Mouse (Mus musculus): ENCODE data around the gene Aipl1. TPM values are rescaled to one million over a fixed set of nuclear protein-coding genes. Genes with fewer than 3 reads are reported as not detected.
A peak's percentile ranks its signal among the peaks of the same experiment; 100 is the strongest.

The Aipl1 gene
- total RNA-seq (2021) = not detected
- long read RNA-seq, experiment 1 = 0 reads
- long read RNA-seq, experiment 2 = 0 reads

DNA sequence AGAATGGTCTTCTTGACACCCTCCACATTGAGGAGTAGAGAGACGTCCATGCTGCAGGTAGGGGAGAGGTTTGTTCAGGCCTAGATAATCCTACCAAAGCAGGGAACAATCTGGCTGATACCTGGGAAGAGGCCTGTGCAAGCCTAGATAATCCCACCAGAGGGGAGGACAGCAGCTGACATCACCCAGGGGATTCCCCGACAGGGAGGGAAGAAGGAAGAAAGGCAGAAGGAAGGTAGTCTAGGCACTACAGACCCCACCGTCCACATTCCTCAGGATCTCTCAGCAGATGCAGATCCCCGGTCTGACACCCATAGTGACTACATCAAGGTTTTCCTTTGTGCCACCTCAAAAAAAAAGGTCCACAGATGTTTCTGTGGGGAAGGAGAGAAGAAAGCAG lies at the start of gene Aipl1:
TSS of gene Aipl1 (minus strand) at position 101 of the 400 bp plus-strand sequence.
- DNase-seq (ENCODE audit: low spot score) = no peak

DNA sequence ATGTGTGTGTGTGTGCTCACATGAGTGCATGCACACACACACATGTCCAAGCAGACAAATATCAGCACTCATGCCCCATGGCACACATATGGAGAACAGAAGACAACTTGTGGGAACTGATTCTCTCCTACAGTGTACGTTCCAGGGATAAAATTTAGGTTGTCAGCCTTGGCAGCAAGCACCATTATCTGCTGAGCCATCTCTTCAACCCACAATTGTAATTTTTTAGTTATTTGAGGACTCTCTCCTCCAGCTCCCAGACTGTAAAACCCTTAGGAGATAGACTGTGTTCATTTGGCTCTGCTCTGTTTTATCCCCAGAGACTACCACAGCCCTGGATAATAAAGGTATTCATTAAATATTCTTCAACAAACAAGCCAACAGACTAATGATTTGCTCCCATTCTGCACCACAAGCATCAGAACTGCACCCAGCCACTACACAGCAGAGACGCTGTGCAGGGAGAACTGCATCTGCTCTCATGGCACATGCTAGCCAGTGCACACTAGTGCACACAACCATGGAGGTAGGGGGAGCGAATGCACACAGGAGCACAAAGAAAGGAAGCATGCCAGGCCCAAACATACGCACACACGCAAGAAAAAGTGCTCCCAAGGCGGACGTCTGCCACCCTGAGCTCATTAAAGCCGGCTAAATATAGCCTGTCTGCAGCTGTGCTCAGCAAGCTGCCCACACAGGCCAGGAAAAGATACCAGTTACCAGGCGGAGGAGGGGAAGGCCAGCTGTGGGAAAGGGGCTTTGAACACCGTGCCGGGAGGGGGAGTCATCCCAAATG lies 49.1 kb upstream of the Aipl1 start:
- peak; percentile 46 for DNase-seq (ENCODE audit: low spot score)

DNA sequence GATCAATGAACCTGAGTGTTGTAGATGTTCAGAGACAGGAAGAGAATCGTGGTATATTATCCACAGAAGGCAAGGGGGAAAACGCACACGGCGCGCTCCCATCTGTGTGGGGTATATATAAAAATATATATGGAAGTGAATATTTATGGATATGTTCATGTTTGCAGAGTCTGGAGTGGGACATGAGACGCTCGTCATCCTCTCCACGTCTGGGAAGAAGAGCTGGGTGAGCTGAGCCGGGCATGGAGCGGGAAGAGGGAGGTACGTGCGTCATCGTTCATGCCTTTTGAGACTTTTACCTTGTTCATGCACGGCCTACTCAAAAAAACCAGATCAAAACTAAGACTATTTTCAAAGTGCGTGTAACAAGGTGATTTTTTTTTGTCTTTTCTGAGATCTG lies 47.0 kb upstream of the Aipl1 start:
- DNase-seq (ENCODE audit: low spot score) = no peak

DNA sequence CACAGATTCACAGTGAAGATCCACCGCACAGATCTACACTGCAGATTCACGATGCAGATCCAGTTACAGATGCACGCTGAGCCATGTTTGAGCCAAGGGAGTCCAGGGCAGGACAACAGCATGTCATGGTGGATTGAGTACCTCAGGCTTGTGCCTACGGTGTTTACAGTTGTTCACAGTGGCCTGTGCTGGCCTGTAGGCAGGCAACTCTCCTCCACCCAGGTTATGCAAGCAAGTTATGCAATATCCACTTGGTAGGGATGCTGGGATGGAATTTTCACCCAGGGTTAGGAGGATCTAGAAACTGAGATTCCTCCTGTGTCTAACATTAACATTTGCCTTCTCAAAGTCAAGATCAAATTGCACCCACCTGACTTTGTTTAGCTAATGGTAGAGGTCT lies 45.3 kb upstream of the Aipl1 start:
- no peak for DNase-seq (ENCODE audit: low spot score)

DNA sequence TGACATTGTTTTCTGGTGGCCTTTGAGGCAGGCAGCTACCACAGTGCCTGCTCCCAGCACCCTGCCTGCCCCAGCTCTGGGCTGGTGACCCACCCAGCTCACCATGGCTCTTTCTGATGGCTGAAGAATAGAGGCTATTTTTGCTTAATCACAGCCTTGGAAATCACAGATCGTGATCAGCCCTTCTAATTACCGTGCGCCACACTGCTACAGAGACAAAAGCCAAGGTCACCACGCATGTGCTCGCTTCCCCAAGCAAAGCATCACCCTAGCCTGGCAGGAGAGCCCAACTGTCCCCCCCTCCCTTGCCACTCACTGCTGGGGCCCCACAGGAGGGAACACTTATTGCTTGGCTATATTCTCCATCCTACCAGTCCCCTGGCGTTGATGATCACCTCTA lies 43.2 kb upstream of the Aipl1 start:
- DNase-seq (ENCODE audit: low spot score) = no peak

DNA sequence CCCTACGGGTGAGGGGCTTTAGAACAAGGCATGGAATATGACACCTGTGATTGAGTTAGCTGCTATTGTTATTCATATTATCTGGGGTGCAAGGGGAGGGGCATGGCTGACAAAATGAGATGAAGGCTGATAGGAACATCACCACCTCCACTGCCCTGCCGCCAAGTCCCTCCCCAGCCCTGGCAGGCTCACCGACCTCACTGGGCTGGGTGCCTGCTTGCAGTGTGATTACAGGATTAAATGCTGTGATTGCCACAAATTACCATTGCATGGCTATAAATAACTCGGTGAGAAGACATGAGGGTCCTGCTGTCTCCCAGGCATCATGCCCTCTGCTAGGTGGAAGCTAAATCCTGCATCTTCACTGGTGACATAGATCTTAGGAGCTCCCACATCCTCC lies 41.3 kb upstream of the Aipl1 start:
- DNase-seq (ENCODE audit: low spot score) = no peak

DNA sequence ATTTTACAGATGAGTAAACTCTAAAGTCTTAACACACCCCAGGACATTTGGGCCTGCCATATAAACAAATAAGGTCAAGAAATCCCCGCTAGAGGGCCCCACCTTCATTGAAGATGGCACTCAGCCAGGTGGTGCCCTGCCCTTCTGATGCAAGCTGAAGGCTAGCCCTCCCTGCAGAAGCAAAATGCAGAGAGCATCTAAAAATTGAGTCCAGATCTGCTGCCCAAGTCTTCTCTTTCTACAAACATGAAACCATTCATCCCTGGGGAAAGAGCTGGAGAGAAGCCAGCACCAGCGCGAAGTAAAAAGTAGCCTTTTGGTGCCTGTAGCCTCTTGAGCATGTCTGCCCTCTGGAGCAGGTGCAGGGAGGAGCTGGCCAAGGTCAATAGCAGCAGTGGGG lies 40.7 kb upstream of the Aipl1 start:
- DNase-seq (ENCODE audit: low spot score) = no peak

DNA sequence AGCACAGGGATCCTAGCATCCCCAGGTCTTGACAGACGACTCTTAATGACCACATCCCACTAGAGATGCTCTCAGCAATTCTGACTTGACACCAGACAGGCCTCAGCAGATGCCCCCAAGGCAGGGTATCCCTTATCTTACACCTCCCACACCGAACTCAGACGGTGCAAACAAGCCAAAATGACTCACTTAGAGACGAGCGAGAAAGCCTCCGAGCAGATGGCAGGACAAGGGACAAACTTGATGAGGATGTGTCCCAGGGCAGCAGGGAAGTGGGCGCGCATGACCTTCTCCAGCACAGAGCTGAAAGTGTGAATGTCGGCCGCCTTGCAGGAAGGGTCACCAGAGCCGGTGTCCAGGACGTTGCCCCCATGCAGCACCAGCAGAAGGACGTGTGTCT lies 36.9 kb upstream of the Aipl1 start:
- DNase-seq (ENCODE audit: low spot score) = no peak

DNA sequence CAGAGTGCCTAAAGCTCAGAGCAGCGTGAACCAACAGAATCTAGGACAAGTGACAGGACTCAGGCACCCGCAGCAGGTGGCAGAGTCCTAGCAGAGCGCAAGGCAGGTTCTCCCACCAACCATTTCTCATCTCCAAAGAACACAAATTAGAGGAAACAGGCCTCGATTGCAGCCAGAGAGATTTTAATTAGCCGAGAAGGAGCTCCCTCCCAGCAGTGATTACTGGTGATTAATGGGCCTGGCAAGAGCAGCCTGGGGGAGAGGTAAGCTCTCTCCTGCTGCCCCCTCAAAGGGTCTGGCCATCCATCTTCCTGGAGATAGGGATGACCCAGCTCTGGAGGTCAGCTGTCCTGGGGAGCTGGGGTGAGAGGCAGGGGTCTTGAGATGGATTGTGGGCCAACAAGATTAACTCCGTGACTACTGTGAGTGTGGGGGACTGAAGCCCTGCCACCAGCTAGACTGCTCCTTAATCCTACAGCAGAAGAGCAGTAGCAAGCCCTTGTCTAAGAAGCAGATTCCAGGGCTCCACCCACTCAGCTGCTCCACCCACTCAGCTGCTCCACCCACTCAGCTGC lies 35.1 kb upstream of the Aipl1 start:
- no peak for DNase-seq (ENCODE audit: low spot score)

DNA sequence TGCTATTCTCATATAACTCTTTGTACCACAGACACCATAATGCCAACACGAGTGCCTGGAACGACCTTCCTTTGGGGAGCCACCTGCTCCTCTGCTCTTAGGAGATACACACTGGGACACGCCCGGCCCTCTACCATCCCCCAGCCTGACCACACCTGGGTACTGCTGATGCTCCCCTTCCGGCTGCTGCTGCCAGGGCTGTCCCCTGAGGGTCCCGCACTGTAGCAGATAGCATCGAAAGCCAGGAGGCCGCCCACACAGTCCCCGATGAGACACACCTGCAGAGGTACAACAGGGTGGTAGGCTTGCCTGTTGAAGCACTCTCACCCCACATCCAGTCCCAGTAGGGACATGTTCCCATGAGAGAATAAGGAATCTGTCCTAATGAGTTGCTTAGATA lies 33.4 kb upstream of the Aipl1 start:
- no peak for DNase-seq (ENCODE audit: low spot score)

DNA sequence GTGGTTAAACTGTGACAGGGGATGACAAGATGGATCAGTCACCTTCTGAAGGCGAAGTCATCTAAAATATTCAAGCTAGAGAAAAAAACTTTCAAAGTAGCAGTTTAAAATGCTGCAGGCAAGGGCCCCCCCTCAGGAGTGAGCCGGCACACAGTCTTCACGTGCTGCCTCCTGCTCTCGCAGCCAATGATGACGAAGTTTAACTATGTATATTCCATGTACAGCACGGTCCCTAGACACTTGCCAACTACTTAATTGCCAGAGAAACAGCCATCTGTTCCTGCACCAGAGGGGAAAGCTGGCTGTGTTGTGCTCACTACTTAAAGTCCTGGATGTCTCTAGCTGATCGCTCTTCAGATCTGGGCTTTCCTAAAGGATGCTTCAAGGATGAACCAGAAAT lies 30.7 kb upstream of the Aipl1 start:
- DNase-seq (ENCODE audit: low spot score) = no peak

DNA sequence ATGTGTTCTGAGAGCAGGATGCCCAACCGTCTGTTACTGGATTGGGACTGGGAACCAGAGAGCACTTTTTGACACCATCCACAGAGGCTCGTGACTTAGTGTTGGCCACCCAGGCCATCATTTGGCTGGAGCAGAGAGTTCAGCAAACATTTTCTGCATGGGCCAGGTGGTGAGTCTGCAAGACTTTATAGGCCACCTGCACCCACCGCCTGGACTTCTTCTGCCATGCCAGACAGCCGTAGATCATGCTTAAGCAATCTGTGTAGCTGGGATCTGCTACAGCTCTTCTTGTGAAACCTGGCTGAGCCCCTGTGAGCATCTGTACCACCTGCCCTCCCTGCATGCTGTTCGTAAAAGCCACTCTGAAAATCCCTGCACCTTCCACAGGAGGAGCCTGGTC lies 30.0 kb upstream of the Aipl1 start:
- no peak for DNase-seq (ENCODE audit: low spot score)

DNA sequence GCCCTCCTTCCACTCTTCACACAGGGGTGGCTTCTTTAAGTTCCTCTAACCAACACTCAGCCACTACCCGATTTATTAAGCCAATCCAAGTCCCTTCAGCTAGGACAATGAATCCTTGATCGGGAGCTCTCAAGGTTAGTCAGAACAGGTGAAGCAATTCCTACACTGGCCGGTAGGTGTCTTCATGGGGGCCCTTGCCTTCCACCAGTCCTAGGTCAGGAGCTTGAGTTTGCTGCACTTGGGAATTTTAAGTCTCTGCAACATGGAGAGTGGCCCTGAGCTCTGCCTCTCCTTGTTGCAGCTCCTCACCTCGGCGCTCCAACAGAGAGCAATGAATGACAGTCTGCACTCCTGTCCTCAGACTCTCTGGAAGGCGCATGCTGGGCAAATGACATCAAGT lies 29.0 kb upstream of the Aipl1 start:
- DNase-seq (ENCODE audit: low spot score) = peak; percentile 31

DNA sequence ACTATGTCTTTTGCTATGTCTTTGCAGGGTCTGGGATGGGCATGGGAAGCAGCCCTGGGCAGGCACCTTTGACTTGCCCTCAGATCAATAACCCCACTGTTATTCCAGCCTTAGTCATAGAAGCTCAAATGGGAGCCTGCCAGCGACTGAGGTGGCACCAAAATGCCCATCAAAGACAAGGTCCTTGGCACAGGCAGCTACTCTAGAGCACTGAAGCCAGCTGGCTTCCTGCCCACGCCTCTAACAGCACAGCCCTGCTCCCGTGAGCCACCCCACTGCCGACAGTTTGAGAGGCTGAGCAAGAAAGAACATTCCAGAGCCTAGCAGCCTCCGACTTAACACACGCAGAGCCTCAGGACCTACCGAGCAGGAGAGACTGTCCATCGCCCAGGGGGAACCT lies 27.8 kb upstream of the Aipl1 start:
- no peak for DNase-seq (ENCODE audit: low spot score)

DNA sequence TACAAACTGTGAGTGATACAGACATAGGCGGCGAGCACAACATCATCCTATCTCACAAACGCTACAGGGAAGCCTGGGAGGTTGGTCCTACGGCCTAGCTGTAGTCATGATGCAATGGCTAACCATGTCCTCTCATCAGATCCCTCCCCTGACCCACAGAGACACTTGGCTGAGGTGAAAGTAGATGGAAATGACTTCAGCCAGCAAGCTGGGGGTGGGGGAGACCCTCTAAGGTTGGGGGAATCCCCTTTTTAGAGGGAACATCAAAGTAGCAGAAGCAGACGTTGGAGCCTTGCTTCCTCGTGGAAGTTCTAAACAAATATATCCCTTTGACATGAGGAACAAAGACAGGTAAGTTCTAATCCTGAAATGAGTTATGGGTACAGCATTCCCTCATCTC lies 27.1 kb upstream of the Aipl1 start:
- DNase-seq (ENCODE audit: low spot score) = no peak

DNA sequence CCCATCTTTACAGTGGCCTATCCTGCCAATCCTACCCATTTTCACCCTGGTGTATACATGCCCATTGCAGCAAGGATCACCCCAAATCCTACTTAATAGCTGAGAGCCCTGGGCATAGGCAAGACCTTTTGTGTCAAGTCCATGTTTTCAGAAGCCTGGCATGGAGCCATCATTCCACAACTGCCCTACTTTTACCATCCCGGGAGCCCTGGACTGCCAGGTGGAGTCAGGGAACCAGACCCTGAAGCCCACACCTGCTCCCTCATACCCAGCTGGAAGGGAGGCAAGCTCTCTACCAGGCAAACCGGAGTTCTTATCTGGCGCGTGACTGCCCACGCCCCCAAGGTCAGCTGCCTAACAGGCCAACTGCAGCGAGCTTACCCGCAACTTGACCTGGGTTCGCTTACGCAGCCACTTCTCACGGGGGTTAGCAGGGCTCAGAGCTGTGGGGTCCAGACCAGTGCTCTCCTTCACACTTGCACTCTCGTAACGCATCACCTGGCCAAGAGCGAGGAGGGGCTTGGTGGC lies 23.8 kb upstream of the Aipl1 start:
- no peak for DNase-seq (ENCODE audit: low spot score)

DNA sequence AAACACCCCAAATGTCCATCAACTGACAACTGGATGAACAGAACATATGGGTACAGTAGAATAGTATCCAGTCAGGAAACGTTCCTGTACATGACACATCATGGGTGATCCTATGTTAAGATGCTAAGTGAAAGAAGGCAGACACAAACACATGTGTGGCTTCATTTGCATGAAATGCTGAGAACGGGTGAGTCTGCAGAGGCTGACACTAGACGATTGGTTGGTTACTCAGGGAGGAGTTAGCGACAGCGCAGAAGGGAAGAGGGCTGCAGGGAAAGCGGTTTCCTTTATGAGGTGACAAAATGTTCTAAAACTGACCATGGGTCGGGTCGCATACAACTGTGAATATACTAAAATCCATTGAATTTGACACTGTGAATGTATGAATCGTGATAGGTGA lies 23.1 kb upstream of the Aipl1 start:
- DNase-seq (ENCODE audit: low spot score) = no peak

DNA sequence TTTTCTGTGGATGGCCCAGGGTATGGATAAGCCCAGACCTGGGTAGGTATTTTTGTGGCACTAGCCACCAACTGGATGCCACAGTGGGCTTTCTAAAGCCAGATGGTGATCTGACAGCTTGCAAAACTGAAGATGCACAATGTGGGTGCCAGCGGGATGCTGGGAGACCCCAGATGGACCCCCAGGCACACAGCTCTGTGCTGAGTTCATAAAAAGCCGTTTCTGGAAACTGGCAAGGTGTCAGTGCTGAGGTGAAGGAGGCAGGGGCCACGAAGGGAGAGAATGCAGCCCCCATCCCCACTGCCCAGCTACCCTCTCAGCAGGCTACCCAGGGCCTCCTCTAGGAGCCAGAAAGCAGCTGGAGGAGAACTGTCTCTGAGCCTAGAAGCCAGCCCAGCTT lies 19.9 kb upstream of the Aipl1 start:
- no peak for DNase-seq (ENCODE audit: low spot score)

DNA sequence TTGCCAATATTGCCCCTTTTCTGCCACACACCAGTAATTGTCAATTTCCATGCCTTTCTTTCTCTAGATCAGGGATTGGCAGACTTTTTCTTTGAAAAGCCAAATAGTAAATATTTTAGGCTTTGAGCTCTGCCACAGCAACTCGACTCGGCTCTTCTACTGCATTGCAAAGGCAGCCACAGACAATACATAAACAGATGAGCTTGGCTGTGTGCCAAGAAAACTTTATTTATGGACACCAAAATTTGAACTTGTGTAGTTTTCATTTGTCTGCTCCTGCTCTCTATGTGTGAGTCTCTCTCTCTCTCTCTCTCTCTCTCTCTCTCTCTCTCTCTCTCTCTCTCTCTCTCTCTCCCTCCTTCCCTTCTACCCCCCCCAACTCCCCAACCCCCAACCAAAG lies 17.9 kb upstream of the Aipl1 start:
- no peak for DNase-seq (ENCODE audit: low spot score)

DNA sequence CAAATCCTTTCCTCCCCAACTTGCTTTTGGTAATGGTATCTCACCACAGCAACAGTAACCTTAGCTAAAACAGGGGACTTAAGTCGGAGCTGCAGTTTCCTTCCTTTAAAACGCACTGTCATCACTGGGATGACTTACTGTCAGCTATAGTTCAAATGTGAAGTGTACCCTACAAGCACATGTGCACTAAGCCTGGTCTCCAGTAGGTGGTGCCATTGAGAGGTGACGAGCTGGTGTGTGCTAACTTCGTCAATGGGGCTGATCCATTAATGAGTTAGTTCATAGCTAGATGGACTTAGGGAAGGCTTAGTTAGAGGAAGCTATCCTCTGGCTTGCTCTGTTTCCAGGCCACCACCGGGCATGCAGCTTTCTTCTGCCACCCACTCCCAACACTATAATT lies 15.3 kb upstream of the Aipl1 start:
- peak; percentile 79 for DNase-seq (ENCODE audit: low spot score)

DNA sequence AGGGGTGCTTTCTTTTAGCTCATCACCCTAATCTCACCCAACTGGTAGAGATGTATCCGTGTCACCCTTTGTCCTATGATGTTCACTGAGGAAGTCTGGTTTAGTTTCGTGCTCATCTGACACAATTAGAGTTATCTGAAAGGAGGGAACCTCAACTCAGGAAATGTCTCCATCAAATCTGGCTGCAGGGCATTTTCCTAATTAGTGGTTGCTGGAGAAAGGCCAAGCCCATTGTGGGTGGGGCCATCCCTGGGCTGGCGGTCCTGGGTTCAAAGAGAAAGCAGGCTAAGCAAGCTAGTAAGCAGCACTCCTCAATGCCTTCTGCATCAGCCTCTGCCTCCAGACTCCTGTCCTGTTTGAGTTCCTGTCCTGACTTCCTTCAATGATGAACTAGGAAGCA lies 14.9 kb upstream of the Aipl1 start:
- no peak for DNase-seq (ENCODE audit: low spot score)

DNA sequence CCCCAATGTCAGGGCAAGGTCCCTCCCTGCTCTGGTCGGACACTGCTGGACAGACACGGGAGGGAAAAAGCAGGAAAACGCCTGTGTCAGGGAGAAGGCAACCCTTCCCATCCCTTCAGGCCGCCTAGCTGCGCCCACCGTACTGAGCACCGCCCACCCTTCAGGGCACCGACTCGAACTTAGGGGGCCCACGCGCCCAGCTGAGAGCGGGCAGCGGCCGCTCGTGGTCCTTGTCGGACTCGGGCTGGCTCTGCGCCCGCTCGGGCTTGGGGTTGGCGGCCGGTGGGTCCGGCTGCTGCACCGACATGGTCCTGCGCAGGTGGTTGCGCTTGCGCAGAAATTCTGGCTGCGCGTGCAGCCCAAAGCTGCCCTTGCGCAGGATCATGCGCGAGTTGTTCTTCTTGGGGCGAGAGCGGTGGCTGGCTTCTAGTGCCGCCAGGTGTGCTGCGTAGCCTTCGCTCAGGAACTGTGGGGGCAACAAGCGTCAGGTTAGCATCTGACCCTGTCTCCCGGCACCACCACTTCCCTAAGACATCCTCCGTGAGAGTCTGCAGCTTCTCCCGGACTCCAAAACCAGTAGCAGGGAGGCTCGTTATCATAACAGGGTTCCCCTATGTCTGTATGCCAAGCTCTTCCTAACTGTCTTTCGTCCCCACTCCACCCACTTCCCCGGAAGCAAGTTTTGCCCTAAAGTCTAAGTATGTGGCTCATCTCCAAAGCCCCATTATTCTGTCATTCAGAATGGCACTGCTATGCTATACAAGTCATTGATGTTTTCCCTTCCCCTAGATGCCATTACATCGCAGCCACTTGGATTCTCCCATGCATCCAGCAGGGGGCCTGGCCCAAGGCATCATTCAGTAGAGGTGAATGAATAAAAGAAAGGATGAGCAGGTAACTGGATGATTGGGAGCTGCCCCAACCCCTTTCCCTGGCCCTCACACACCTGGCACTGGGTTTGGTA lies 13.9 kb upstream of the Aipl1 start:
- DNase-seq (ENCODE audit: low spot score) = no peak

Measured in gastrocnemius, adult 18-20 months (tissue).